Mouse (Mus musculus) Patski (cell line): ENCODE measurements at regions not wholly inside any gene's neighbourhood (a gene's known extent, or its start where the extent isn't known, plus 50 kb on each side); places are given as distances from the start of the nearest gene placed in this dataset.

Source experiments
- ATAC-seq: fragments of 100-300 bp; one replicate; pipeline ENCODE4 v1.8.0; 2021
- CTCF ChIA-PET: fragments of 350-600 bp; sonication (Branson Sonifier 250); formaldehyde crosslinking; loops from one replicate; lab custom pipeline; 2022; ENCODE audit warnings: inconsistent platforms; lab: Charles Lee
- POLR2A ChIA-PET: fragments of 350-600 bp; sonication (Branson Sonifier 250); formaldehyde crosslinking; loops from one replicate; lab custom pipeline; 2022; ENCODE audit warnings: antibody characterized with exemption, inconsistent platforms; lab: Charles Lee
- DNase-seq: peaks from one replicate; pipeline ENCODE4 v3.0.0-alpha.2; 2011; ENCODE audit warnings: low read depth, low spot score
- H3K27me3 ChIP-seq: fragments of 371-371 bp; one replicate; pipeline ENCODE4 v1.5.1; 2021
- CTCF ChIP-seq: fragments of 100-300 bp; IDR thresholded peaks from one replicate; pipeline ENCODE4 v1.5.1; 2021
- in situ Hi-C: fragments of 300-500 bp; cut with MboI; formaldehyde crosslinking; loops from 3 replicates; pipeline ENCODE4 v1.11.1; 2018; ENCODE audit warnings: low pct_unique_long_range_greater_than_20kb, mixed read lengths

GRCm38 (mm10) chrX:110666853-110667504 lies 147.1 kb upstream of the Pou3f4 start:
- TF ChIP-seq CTCF = no peak
- ATAC-seq = no peak
- no peak for DNase-seq
- POLR2A ChIA-PET = no interaction called here
- peaks cover 18% of the 10 kb centered on the region for H3K27me3 ChIP-seq
- CTCF ChIA-PET = no interaction called here
- in situ Hi-C loops = no loop called here

GRCm38 (mm10) chrX:110673192-110673591 lies 140.9 kb upstream of the Pou3f4 start:
- no peak for TF ChIP-seq CTCF
- in situ Hi-C loops = no loop called here
- peaks cover 16% of the 10 kb centered on the region for H3K27me3 ChIP-seq
- no peak for ATAC-seq
- ChIA-PET CTCF (no interaction called here), POLR2A (no interaction called here)
- no peak for DNase-seq

GRCm38 (mm10) chrX:110678578-110678977 lies 135.5 kb upstream of the Pou3f4 start:
- DNase-seq = no peak
- in situ Hi-C loops = no loop called here
- no peak for TF ChIP-seq CTCF
- ChIA-PET CTCF (no interaction called here), POLR2A (no interaction called here)
- no peak for ATAC-seq
- peaks cover 15% of the 10 kb centered on the region for H3K27me3 ChIP-seq

GRCm38 (mm10) chrX:110680561-110680960 lies 133.5 kb upstream of the Pou3f4 start:
- in situ Hi-C loops = no loop called here
- DNase-seq (no peak), ATAC-seq (no peak)
- ChIA-PET POLR2A (no interaction called here), CTCF (no interaction called here)
- TF ChIP-seq CTCF = no peak
- peaks cover 12% of the 10 kb centered on the region for H3K27me3 ChIP-seq

- no peak for ATAC-seq
- no peak for DNase-seq
- no peak for TF ChIP-seq CTCF
- ChIA-PET POLR2A (no interaction called here), CTCF (no interaction called here)
- H3K27me3 ChIP-seq = peaks cover 29% of the 10 kb centered on the region
- in situ Hi-C loops = no loop called here
These were observed 113.6 kb upstream of the Pou3f4 start for GRCm38 (mm10) chrX:110700442-110700841.

- ChIA-PET CTCF (no interaction called here), POLR2A (no interaction called here)
- no peak for ATAC-seq
- DNase-seq = no peak
- in situ Hi-C loops = no loop called here
- peaks cover 52% of the 10 kb centered on the region for H3K27me3 ChIP-seq
- TF ChIP-seq CTCF = no peak
These were observed 99.9 kb upstream of the Pou3f4 start for GRCm38 (mm10) chrX:110714137-110714536.

GRCm38 (mm10) chrX:110764080-110764479 lies 50.0 kb upstream of the Pou3f4 start:
- ATAC-seq = no peak

More at GRCm38 (mm10) chrX:110764080-110764479, 50.0 kb upstream of the Pou3f4 start:
- in situ Hi-C loops = no loop called here
- no peak for DNase-seq
- no peak for TF ChIP-seq CTCF
- ChIA-PET CTCF (no interaction called here), POLR2A (no interaction called here)
- peaks cover 43% of the 10 kb centered on the region for H3K27me3 ChIP-seq
